Mouse (Mus musculus) brain, embryonic 14.5 days (tissue): ENCODE data around the gene Bend3. TPM values are rescaled to one million over a fixed set of nuclear protein-coding genes. Genes with fewer than 3 reads are reported as not detected.

Source experiments
- DNase-seq: peaks from one replicate; pipeline ENCODE4 v3.0.0-alpha.2; 2011; ENCODE audit warnings: low read depth
- CTCF ChIP-seq: fragments of 200-500 bp; IDR thresholded peaks from 2 replicates; pipeline ENCODE4 v1.5.1; 2012; ENCODE audit warnings: inconsistent platforms, mild to moderate bottlenecking, moderate library complexity, borderline replicate concordance; ENCODE audit not compliant: insufficient read depth, insufficient read length; ENCODE audit errors: extremely low read depth
- POLR2A ChIP-seq: fragments of 200-500 bp; IDR thresholded peaks from 2 replicates; pipeline ENCODE4 v1.6.1; 2012; ENCODE audit warnings: mild to moderate bottlenecking, inconsistent platforms, borderline replicate concordance; ENCODE audit not compliant: poor library complexity, insufficient read depth, insufficient read length, severe bottlenecking; ENCODE audit errors: extremely low read depth
- polyA plus RNA-seq: library from polyadenylated mRNA; depleted of rRNA; stranded (reverse); fragments of >200 nt; gene quantifications from 2 replicates; pipeline ENCODE4 v1.2.3, GENCODE M21; 2012; rRNA removed

The Bend3 gene
- polyA plus RNA-seq, 1 experiment, result 13.1 TPM

DNA sequence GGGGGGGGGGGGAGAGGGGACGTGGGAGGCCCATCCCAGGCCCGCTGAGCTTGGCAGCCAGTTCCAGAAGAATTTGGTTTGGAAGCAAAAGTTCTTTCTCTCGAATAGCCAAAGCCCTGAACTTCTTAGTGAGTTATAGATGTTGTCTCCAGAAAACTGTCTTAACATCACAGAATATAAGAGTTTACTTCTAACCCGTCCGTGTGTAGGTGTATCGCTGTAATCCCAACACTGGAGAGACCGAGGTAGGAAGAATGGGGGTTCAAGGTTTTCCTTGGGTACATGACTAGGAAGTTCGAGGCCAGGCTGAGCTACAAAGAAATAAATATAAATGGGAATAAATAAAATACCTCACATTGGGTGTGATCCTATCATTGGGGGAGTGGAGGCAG is 62.5 kb downstream of the Bend3 start:
- no peak for TF ChIP-seq POLR2A
- DNase-seq, result no peak

DNA sequence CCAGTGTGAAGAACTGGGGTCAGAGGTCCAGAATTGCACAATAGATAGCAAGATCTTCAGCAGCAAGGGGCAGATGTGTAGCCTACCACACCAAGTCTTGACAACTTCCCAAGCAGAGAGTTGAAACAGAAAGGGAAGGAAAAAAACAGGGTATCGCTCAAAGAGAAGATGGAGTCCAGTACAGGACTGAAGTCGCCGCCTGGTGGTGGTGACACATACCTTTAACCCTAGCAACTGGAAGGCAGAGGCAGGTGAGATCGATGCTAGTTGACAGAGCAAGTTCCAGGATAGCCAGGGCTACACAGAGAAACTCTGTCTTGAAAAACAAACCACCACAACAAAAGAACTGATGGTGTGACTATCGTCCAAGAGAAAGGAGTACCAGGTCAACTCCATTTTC is 70.8 kb downstream of the Bend3 start:
- DNase-seq, result no peak
- TF ChIP-seq CTCF (peak; percentile 16; the same call in 1 of the 2 replicates), POLR2A (no peak)

DNA sequence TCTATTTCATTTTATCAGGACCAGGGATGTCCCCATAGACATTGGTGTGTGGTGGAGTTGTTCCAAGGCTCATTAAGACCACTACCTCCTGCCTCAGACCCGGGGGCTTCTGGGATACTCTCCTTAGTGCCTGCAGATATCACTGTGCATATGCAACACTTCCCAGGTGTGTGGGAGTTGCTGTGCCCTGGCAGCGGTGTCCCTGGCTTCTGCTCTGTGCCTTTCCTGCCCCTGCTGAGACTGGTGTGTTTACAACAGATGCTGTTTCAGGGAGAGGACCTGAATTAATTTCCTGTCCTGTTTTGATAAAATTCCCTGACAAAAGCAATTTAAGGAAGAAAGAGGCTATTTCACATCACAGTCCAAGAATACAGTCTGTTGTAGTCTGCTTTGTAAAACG is 72.3 kb downstream of the Bend3 start:
- TF ChIP-seq CTCF, result no peak
- no peak for TF ChIP-seq POLR2A
- no peak for DNase-seq

DNA sequence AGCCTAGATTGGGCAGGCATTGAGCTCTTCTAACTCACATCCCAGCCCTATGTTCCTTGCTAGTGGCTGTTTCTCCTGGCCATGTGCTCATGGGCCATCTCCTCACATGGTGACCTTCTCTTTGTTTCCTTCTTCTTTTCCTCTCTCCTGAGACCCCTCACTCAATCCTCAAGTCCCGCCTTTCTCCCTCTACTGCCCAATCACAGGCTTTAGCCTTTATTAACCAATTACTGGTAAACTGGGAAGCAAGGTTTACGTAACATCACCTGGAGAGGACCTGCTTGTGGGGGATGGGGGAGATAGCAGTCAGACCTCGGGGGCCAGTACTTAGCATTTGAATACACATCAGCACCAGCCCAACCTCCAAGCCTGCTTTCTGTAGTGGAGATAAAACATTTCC is 72.8 kb downstream of the Bend3 start:
- TF ChIP-seq POLR2A (no peak), CTCF (no peak)
- peak; percentile 27 for DNase-seq

DNA sequence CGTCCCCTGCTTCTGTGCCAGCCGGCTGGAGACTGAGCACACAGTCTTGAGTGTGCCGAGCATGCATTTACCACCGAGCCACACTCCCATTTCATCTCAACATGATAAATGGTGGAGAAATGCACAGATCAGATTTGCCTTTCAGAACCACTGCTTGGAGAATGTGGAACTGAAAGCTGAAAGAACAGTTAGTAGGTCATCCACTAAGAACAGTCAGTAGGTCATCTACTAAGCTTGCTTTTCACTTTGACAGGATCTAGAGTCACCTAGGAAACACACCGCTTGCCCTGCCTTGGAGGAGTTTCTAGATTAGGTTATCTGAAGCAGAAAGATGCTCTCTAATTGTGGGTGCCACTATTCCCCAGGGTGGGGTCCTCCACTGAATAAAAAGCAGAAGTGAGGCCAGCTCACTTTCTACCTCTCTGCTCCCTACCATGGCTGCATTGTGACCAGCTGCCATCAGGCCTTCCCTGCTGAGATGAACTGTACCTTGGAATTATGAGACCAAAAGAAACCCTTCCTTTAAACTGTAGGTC is 79.1 kb downstream of the Bend3 start:
- TF ChIP-seq CTCF, result no peak
- no peak for TF ChIP-seq POLR2A
- no peak for DNase-seq

DNA sequence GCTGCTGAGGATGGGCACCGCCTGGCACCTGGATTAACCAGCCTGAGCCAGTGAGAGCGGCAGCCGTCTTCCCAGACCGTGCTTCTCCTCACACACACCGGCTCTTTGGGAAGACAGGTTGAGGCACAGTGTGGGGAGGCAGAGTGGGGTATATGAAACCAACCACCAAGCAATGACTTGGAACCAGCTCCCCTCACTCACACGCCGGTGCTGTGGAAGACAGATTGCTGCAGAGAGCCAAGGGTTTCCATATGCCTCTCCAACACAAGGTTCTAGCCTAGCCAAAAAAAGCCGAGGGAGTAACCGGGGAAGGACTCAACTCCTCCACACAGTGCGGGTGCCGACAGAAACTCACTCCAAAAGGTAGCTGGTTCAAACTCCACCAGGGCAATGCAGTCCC is 80.7 kb downstream of the Bend3 start:
- peak; percentile 39 for DNase-seq
- TF ChIP-seq CTCF (no peak), POLR2A (no peak)

DNA sequence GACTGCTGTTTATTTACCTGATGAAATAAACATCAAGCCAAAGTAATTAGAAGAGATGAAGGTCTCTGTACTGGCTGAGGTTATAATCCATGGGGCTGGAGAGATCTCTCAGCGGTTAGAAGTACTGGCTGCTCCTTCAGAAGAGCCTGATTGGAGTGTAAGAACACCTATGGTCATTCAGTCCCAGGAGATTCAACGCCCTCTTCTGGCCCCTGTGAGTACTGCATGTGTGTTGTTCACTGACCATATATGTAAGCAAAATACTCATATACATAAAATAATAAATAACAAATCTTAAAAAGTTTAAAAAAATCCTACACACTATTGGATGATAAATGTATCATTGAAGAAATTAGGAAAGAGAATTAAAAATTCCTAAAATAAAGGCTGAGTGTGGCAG is 82.1 kb downstream of the Bend3 start:
- no peak for DNase-seq
- TF ChIP-seq POLR2A, result no peak
- no peak; the same call in 1 of the 2 replicates for TF ChIP-seq CTCF

DNA sequence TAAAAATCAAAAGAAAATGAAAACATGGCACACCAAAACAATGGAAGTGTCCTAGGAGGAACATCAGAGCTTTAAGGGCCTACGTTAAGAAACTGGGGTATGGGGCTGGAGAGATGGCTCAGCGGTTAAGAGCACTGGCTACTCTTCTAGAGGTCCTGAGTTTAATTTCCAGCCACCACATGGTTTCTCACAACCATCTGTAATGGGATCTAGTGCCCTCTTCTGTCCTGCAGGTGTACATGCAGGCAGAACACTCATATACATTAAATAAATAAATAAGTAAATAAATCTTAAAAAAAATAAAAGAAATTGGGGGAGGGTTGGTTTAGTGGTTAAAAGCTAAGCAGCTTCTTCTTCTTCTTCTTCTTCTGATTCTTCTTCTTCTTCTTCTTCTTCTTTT is 82.7 kb downstream of the Bend3 start:
- TF ChIP-seq POLR2A, result no peak
- TF ChIP-seq CTCF, result no peak

More for the DNA sequence above, 82.7 kb downstream of the Bend3 start:
- no peak for DNase-seq

Other genes with a start within 250 kb of the Bend3 start
- 15.0 and 45.2 TPM in 2 replicates for gene Gm9803, start 45.3 kb downstream of the Bend3 start, polyA plus RNA-seq
- 17.9 and 26.4 TPM in 2 replicates for gene 1700021F05Rik, start 62.2 kb downstream of the Bend3 start, polyA plus RNA-seq
- gene Cd24a, start 99.5 kb downstream of the Bend3 start, polyA plus RNA-seq, result 1,206 and 1,229 TPM in 2 replicates